Mouse (Mus musculus) urinary bladder, postnatal 10 days (tissue): ENCODE results near the gene Elmo1.

Experiments
- DNase-seq: peaks from one replicate; pipeline ENCODE4 v3.0.0; 2022; ENCODE audit warnings: low spot score

Gene Elmo1

DNA sequence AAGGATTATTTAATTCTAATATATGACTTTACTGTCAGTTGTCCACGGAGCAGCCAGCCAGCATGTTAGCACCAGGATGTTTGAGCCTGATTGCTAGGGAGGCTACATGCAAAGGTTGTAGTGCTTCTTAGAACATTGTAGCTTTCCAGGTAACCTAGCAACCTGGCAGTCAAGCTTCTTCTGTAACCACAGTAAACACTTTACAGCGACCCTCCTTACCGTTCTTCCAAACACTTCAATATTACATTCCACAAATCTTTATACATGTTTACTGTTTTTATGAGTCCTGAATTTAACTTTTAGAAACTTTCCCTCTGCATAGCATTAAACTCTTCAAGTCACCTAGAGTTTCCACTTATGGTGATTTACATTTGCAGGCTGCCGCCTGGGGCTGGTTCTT is 233.1 kb downstream of the Elmo1 start:
- no peak for DNase-seq

DNA sequence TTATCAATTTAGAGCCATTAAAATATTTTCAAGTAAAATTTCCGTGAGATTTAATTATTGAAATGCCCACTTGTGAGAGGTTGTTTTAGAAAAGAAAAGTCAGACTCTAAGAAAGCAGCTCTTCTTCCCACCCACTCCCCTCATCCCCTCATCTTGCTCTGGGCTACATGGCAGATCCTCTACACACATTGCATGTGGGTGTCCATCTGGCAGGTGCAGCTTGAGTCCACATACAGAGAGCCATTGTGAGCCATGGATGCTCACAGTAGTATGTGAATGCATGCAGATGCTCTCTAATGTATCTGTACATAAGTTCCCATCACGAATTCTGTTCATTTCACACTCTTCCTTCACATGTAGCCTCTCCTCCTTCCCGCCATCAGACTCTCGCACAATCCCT is 236.7 kb downstream of the Elmo1 start:
- no peak for DNase-seq

DNA sequence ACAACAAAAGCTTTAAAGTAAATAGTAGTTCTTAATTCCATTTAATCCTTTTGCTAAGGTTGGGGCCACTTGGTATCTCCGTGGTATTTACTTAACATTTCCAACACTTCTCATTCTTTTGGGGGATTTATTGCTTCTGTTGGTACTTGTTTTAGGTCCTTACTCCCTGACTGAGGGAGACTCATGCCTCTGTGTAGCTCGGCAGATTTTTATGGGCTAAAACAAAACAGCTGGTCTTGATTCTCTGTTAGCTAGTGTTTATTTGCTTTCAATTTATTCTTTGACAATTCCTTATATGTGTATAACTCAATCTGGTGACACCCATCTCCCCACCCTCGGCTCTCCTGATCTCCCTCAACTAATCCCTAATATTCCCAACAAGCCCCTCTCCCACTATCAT is 237.6 kb downstream of the Elmo1 start:
- no peak for DNase-seq

DNA sequence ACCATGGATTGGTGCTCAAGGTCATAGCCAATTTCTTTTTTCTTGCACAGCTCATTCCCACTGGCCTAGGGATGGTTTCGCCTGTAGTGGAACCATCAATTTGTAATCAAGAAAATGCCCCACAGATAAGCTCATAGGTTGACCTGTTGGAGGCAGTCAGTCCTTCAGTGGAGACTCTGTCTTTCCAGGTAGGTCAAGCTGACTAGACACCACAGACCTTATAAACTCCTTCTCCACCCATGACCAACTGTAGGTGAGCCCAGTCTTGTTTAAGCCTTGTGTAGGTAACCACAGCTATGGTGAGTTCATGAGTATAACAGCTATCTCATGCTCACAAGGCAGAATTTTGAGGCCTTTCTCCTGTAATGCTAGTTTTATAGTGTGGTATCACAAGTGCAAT is 238.3 kb downstream of the Elmo1 start:
- no peak for DNase-seq

DNA sequence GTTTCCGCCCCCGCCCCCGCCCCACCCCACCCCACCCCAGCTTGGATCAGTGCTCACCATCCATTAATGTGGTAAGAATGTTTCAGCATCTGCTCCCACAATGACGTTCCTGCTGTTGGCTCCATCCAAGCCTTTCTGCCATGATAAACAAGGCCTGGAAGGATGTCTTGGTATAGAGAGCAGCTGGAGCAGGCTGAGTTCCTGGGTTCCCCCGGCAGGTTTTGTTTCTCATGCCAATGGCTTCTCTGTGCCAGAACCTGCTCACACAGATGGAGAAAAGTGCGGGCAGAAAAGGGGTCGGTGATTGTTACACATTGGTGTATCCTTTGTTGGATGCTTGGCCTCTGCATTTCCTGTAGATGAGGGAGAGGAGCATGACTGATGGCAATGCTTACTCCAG is 240.6 kb downstream of the Elmo1 start:
- no peak for DNase-seq

DNA sequence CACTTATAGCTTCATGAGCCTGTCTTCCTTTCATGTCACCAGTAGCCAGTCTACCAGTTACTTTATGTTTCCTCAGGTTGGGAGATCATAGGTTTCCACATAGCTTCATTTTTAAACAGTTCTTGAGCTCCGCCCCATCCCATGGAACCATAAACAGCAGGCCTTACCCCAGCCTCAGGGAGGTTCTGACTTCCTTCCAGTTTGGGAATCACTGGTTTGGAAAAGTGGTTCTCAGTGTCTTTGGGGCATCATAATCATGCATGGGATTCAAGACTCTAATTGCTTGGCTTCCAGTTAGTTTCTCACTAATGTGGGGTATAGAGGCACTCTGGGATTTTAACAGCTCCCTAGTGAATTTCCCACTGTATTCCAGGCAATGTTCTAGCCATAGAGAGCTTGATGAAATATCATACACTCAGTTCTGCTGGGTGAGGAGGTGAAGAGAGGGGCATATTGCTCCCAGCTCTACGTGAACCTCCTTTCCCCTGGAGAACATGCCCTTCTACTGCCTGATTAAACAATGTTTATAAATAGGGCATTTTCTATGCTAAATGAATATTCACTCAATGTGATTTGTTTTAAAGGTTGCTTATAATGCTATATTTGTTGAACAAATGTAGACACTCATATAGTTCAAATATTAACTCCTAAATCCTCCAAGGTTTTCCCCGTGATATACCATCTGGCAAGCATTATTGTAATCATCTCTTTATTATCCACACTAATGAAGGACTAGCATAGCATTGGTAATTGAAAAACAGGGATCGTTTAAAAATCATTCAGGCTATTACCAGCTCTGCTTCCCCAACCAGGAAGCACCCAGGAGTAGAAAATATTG is 244.9 kb downstream of the Elmo1 start:
- no peak for DNase-seq

DNA sequence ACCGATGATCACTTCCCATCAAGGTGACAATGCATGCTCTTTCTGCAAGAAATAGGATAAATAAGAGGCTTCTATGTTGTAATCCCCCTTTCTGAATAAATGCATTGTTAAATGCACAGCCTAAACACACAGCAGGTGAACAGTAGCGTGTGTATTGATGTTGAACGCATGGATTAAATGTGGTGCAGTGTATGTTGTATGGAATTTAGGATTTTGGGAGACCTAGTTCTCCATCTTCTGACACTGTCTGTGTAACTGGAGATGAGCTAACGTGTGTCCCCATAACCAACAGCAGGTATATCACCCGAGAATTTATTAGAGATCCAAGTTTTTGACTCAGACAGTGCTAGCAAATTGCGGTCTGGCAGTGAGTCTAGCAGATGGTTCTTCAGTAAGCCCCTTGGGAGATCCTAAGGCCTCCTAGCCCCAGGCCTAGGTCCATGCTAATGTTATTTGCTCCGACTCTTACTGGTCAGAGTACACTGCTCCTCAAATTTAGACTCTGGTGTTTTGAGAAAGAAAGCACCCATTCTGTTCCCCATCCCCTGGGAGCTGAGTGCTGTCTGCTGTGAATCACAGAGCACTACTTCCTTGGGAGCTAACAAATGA is 245.6 kb downstream of the Elmo1 start:
- no peak for DNase-seq

DNA sequence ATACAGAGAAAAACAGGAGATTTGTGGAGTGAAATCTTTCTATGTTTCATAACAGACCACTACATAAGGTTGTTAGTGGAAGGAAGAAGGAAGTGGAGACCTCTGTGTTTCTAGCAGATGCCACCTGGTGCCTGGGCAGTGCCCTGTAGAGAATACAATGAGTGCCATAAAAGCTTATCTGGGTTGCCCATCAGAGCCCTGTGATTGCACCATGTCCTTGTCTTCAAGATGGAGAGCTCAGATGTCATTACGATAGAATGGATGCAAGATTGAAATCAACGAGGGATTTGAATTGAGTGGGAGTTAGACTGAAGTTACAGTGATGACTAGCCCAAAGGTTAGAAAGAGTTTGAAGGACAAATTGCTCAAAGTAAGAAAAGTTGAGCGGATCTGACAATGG is 252.5 kb downstream of the Elmo1 start:
- DNase-seq = no peak

DNA sequence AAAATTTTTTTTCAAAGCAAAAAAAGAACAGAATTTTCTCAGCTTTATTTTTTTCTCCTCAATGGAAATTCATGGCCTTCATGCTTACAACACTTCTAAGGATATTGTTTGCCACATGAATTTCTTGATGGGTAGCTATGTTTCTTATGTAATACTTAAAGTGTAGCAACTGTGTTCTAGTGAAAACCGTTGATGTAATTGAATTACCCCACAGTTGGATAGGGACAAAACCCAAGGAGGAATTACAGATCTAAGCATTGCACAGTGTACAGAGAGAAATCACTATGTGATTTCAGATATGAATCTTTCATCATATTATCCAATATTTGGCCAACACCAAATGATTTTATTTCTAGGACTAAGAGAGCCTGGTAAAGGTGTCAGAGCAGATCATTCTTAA is 259.4 kb downstream of the Elmo1 start:
- DNase-seq = no peak

DNA sequence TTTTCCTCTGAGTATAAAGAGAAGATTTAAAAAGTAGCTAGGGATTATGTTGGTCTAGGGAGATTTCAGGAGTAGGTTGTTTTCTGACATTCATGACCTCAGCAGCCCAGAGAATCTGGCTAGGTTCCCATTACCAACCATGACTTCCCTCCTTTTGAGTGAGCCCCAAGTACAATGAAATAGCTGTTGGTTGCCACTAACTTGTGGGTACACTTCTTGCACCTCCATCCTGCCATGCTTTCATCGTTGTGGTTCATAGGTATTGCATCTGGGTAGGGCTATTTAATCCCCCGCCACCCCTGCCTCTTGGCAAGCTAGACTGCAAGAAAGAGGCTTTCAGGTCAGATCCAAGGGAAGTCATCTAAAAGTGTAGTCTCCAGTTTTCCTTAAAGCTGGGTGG is 262.2 kb downstream of the Elmo1 start:
- no peak for DNase-seq

DNA sequence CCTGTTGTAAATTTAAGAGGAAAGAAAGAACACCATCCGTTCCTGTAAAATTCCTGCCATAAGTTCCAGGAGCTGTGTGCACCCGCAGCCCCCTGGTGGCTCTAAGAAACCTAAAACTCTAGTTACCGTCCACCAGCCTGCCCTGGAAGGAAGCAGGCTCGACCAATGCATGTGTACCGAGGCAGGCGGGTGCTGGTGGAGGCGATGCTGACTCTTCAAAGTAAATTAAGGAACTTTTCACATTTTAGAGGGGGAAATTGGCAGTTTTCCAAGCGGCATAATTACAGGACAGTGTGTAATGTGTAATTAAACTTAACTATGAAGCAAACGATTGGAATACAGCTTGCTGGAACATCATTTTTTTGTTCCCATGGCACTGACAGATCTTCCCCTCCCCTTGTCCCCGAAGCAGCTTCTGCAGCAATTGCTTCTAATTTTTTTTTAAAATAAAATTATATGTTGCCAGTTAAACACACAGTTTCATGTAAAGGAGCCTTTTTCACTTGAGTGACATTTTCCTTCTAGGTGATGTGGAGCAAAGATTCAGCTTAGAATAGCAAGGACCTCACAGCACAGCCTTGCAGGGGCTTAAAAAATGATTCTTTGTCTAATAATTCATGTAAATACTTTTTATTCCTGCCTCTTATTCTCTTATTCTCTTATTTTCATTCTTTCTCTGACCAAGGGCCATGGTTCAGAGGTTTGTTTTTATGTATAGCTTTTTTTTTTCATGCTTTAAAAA is 263.6 kb downstream of the Elmo1 start:
- no peak for DNase-seq

DNA sequence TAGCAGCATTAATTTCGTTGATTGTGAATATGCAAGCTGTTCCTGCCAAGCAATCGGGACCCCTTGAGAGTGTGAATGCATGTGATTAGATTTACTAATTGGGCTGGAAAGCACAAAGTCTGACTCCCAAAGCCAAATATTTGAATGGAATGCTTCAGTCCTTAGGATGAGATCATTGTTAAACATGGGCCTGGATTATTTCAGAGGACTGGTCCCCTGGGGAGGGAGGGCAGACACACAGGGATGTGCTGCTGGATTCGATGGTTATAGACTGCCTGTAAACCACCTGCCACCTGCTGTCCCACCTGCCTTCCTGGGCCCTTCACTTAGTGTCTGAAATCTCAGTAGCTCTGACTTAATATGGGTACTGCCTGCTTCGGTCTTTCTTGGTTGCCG is 264.2 kb downstream of the Elmo1 start:
- no peak for DNase-seq

DNA sequence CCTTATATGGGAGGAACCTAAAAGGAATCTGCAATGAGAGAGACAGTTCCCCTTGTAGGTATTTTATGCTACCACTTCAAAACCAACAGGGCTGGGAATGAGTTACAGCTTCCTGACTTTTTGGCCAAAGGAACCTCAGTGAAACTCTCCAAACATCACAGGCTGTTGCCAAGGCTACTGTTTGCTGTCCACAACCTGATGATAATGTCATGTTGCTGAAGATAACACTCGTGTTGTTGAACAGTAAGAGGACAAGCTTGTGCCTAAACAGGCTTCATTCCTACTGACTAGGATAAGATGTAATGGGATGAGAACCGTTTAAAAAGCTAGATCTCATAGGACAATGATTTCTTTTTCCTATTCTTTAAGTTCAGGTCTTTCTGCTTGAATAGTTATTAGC is 272.1 kb downstream of the Elmo1 start:
- DNase-seq = no peak

DNA sequence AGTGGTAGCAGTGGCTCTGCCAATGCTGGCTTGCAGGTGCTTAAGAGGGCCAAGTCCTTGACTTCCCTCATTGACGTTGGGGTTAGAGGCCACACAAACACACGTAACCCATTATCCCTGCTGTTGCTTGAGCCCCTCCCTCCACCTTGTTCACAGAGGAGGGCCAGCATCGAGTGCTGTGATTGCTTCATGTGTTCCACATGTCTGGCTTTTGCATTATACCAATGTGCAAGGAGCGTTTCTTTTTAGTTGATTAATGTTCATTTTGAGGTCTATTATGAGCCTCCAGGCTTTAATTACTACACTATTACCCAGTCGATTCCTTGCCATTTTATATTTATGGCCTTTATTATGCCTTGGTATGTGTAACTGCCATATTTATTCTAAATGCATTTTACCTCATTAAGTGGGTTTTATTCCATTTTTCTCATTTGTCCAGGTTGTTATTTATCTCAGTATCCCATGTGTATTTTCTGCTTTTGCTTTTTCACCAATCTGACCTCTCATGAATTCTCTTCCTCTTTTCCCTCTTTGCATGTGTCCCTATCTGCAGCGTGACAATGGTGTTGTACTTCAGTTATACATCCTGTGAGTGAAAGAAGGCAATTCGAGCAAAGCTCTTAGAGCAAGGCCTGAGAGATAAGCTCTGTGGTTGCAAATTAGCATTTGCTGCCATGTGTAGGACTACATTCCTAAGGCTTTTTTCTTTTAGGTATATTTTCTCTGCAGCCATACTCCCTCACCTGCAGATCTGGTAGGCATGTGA is 275.6 kb downstream of the Elmo1 start:
- no peak for DNase-seq

DNA sequence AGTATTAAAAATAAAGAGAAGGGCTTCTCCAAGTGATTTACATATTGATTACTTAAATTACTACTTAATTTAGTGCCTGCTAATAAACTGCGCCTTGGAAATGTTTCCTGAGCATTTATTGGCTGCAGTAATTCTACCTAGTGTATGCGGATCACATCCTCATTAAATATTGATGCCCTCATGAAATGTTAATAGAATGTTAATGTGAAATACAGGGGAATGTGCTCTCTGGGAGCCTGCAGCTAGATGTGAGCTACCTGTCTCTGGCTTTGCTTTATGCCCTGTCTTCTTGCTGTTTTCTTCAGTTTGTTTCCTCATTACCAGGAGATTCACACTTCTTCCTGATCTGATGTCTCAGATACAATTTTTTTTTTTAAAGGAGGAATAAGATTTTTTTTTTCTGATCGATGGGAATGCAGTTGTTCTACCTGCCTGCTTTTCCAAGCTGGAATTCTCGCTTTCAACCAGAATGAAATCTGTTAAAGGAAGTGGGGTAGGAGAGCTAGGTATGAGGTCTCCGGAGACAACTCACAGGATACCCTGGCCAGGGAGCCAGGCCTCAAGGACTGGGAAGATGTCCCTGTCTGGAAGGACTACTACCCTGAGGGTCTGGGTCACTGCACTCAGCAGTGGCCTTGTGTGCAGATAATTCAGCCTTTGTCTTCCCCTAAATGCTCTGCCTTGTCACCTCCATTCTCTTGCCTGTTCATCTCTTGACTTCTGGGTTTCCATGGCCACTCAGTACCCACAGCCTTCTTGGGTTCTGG is 279.8 kb downstream of the Elmo1 start:
- DNase-seq = no peak

DNA sequence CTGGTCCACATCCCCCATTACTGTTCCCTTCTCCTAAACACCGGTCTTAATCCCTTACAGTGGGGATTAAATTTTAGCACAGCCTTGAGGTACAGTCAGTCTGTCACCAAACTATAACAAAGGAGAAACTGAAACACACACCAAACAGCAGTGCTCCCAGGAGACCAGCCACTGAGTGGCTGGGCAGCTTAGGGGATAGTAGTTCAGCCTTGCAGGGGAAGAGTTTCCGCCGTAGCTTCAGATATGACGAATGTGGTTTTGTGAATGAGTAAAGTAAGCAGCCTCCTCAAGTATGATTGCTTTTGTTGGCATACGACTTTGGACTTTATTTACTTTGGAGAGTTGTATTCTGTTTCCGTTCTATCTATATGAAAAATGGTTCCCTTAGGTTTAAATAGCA is 281.1 kb downstream of the Elmo1 start:
- DNase-seq = no peak

DNA sequence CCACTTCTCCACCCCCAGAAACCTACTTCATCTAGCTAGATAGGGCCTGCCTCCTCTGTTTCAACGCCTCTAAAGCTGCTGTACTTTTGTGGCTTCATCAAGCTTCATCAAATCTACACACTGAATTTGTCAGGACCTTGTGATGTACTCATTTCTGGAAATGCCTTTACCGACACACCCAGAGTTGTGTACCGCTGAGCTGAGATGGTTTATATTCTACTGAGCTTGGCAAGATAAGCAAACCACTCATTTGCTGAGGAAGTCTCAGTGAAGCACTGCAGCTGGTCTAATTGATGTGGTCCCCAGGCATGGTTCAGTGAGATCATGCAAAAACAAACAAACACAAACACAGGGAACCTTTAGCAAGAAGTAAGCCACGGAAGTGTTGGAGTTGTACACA is 281.9 kb downstream of the Elmo1 start:
- no peak for DNase-seq

DNA sequence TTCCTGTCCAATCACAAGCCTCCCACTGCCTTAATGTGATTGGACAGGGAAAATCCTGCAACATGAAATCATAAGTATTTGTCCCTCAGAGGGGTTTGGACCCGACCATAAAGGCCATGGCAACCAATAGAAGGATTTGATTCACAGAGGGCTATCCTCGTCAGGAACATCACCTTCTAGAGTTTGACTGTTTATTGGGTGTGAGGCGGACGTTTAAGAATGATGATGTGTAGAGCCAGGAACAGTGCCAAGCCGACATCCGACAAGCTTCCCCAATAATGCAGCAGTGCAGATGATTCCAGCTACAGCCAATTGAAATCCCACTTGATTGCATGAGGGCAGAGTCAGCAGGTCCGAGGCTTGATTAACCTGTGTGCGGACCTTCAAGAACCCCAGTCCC is 288.5 kb downstream of the Elmo1 start:
- DNase-seq = no peak

DNA sequence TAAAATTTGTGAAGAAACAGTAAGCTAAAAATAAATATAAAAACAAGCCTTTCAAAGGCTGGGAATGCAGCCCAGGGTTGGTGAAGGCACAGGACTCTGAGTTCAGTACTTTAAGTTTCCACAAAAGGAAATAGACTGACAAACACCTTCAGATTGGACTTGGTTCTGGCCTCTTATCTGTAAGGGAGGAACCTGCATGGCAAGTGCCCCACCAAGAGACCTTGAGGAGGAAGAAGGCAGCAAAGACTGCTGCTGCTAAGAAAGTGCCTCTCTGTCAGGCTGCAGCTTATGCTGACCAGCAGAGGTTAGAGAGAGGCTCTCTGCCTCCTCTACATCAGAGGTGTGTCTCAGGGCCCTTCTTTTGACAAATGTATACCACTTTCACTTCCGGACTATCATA is 293.5 kb downstream of the Elmo1 start:
- DNase-seq = no peak

DNA sequence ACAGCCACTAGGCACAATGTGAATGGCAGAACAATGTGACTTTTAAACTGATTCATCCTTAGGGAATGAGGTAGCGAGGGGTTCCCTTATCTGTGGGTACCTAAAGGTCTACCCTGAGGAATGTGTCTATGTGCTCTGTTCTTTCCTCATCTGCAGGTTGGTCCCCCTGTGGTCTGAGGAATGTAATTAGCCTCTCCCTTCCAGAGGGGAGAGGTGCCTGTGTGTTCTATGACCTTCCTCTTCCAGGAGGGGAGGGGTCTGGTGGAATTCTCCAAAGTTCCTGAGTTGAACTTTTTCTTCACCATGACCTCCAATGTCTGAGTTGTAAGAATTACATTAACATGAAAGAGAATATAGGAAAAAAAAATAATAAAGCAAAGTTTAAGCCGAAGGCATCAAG is 294.4 kb downstream of the Elmo1 start:
- DNase-seq = no peak

DNA sequence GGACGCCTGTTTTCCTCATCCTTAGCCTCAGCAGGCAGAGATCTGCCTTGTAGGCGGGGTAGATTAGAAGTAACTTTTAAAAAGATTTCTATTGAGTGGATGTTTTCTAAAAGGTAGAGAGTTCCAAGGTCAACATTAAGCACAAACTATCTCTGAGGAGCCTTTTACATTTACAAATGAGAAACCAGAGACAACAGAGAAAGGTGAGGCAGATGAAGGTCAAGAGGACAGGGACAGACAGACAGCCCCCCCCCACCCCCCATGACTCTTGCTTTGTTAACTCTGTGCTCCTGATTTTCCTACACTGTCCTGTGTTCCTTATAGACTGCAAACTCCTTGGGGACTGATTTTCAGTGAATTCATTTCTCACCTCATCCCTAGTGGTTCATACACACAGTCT is 295.0 kb downstream of the Elmo1 start:
- DNase-seq = no peak
